Mouse (Mus musculus): ENCODE data around the gene Gpn2.

The Gpn2 gene

DNA sequence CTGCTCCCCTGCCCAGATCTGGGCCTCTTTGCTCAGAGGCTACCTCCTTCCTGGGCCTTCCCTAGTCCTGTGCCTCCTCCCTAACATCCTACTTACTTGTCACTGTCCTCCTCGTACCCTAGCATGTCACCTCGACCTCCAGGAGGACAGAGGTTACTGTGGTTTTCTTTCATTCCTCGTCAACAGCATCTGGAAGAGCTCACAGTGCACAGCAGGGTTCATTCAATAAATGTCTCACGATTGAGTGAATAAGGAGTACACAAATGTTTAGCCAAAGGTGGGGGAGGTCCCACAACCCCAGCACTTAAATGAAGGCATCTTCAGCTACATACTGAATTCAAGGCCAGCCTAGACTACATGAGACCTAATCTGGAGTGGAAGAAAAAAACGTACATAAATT lies 42.1 kb downstream of the Gpn2 start:
- no peak for DNase-seq

DNA sequence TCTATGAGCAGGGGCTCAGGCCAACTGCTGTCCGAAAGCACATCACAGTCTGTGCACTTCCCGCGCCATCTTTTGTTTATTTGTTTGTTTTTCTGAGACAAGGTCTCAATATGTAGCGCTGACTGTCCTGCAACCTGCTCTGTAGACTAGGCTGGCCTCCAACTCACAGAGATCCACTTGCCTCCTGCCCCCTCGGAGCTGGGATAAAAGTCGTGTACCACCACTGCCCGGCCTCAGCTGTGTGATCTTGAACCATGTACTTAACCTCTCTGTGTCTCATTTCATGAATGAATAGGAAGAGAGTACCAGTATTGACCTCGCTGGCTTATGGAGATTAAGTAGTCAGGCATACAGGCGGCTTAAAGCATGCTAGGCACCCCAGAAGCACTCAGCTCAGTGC lies 42.5 kb downstream of the Gpn2 start:
- no peak for DNase-seq

DNA sequence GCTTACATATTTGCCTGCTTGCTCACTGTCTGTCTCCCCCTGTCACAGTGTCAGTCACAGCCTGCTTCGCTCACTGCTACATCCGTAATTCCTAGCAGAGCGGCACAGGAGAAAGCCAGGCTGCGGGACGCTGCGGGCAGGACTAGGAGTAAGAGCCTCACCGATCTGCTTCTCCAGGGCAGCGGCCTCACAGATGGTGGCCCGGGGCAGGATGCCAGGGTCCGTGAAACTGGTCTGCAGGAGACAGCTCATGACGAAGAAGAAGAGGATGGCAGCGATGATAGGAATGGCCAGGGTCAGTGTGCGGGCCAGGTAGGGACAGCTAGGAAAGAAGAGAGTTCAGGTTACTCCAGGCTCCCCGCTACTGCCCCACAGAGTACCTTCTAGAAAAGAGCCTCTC lies 42.9 kb downstream of the Gpn2 start:
- no peak for DNase-seq

DNA sequence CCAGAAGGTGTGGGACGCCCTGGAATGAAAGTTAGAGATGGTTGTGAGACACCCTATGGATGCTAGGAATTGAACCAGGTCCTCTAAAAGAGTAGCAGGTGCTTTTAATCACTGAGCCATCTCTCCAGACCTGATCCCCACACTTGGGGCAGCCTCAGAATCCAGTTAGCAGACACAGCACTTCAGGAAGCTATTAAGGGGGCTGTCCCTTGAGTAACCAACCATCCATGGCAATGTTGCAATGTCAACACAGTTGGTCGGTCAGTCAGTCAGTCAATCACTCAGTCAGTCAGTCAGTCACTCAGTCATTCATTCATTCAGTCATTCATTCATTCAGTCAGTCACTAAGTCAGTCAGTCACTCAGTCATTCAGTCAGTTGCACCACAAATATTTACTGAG lies 44.4 kb downstream of the Gpn2 start:
- DNase-seq, result no peak

DNA sequence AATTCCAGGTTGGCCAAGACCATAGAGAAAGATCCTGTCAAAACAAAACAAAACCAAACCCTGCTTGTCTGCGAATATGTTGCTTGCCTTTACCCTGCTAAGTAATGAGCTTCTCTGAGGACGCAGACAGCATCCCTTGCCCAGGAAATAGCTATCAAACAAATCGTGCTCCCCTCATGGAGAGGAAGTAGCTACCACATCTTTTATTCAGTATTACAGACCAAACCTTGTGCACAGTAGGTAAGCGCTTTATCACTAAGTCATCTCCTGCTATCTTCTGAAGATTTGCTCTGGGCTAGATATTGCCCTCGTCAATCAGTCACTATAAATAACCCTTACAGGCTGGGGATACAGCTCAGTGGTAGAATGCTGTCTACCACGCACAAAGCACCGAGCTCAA lies 45.0 kb downstream of the Gpn2 start:
- DNase-seq, result no peak

DNA sequence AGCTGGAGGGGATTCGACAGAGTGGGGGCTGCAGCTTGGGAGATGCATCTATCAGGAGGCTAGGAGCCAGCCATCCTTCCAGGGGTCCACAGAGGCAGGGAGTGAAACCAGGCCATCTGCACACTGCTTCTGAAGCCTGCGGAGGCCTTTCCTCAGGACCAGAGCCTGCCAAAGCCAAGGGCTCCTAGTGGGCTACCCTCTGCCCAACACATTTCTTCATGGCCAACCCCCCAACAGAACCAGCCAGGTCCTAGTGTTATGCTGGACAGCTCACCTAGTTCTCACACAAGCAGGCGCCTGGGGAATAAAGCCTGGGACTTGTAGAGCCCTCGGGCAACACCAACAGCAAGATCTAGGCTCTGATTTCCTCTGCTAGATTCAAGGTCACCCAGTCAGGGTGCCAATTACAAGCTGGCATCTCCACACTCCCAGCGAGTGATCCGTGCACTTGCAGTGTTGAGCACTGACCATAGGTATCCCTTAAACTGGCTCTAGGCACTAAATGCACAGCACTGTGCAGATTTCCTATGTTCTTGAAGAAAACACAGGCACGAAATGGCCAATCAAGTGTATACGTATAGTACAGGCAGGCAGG lies 46.3 kb downstream of the Gpn2 start:
- DNase-seq, result no peak

DNA sequence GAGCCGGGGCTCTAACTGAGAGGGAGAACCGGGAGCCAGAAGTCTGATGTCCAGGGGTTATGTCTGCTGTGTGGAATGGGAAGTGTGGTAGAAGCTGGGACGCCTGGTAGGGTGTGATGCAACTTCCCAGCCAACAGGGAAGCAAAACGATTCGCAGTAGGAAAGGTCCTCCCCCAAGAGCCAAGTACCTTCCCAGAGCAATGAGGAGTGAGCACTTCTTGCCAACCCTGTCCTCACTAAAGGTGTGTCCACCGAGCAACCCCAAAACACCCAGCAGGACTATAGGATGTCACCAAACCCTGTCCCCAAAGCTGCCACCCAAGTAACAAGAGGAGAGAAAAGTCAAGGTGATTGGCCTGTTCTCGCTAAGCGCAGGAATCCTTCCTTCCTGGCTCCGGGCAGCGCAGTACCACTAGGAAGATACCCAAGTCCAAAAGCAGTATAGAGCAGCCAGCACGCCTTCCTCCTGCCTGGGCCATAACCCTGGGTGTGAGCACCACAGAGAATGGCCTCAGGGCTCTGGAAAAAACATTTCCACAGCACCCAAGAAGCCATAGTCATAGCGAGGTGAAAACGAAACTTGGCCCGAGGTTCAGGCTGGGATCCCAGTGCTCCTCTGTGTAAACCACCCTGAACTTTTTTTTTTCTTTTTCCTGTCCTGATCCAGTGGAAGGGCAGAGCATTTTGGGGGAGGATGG lies 47.1 kb downstream of the Gpn2 start:
- DNase-seq, result no peak

DNA sequence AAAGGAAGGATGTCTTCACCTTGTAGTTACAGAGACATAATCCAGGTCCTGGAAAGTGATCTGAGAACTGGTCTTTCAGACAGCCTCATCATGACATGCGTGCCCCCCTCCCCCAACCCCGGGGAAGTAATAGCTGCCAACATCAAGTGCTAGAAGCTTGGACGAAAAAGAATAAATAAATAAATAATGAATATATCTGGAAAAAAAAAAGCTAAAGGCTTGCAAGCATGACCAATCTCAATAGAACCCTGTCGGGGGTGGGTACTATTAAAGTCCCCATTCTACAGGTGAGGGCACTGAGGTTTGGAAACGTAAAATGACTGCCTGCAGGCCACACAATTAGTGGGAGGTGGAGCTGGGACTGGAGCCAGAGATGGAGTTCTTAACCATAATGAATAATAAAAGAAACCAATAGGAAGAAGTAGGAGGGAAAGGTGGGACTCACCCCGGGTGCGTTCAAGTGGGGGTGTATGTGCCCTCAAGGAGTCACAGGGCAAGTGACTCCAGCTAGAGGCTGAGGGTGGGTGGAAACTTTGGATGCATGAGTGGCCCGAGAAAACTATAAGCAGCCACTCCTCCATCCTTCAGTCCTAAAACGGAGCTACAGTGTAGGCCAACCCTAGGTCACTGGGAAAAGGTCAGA lies 47.7 kb downstream of the Gpn2 start:
- DNase-seq, result peak; percentile 37 to 38

DNA sequence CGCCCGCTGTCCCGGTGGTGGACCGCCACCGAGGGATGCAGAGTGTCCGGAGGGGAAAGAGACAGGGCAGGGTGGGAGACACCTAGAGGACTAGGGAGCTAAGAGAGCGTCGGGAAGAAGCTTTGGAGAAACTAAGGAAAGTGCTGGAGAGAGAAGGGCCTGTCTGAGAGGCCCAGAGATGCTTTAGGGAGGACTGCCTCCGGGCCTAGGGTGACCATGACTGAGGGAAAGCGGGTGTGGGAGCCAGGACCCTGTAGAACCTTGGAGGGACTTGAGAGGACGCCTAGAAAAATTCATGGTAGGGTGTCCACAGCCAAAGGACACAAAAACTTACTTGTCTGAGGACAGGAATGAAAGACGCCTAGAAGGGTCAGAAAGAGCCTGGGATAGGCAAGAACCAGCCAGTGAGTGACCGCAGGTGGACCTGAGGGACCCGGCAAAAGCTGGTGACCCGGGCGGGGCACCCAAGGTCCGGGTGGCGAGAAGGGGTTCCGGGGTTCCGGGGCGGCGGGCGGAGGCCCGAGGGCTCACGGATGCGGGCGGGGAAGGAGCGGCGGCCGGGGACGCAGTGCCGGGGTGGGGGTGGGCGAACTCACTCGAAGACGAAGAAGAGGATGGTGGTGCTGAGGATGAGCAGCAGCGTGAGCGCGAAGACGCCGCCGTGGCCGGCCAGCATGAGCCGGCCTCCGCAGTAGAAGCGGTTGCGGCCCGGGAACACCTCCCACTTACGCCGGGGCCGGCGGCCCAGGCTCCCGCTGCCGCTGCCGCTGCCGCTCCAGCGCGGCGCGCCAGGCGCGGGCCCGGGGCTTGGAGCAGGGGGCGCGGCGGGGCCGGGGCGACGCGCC lies 48.5 kb downstream of the Gpn2 start:
- peak; percentile 32 to 62 for DNase-seq

DNA sequence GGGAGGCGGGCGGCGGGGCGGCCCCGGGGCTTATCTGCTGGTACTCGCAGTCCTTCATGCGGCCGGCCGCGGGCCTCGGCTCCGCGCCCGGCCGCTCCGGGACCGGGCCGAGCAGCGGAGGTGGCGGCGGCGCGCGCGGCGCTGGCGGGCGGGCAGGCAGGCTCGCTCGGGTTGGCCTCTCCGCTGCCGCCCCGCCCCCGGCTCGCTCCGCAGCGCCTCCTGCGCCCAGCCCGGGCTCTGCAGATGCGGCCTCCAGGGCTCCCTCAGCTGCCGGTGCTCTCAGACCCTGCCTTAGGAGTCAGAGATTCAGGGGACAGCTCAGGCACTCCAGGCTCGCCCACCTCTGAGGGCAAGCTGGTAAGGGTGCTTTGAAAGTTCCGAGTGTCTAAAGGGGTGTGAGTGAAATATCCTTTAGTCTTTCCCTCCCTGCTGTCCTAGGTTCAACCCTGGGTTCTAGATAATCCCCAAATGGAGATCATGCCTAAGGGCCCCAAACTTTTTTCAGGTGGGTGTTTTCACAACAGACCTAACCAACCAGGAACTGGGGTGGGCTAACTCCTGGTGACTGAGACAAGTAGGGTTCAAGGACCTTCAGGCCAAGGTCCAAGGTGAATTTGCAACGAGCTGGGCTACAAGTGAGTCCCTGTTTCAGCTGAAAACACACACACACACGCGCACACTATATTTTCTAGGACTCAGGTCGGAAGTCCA lies 49.3 kb downstream of the Gpn2 start:
- peak; percentile 92 to 94 for DNase-seq

DNA sequence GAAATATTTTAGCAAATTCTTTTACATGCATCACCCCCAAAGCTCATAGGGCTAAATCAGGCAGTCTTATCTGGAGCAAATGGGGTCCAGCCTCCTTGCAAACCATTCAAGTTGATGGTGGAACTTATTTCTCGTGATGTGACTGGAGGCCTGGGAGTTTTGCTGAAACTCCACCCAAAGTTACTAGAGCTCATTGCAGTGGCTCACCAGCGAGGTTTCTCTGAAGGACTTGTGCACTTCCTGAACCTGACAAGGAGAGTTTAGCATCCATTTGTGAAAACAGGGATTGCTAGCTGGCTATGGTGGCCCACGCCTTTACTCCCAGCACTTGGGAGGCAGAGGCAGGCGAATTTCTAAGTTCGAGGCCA lies 49.9 kb downstream of the Gpn2 start:
- DNase-seq, result no peak
